Mouse (Mus musculus) neural tube, embryonic 14.5 days (tissue): ENCODE results near the gene Tff2. TPM values are rescaled to one million over a fixed set of nuclear protein-coding genes. Genes with fewer than 3 reads are reported as not detected.

ENCODE experiments used
- ATAC-seq: fragments of 200-750 bp; cut with Nextera tagmentation; 2 replicates; pipeline ENCODE4 v1.8.0; 2017; ENCODE audit warnings: low read depth, mild to moderate bottlenecking, moderate TSS enrichment, moderate library complexity
- H3K27ac ChIP-seq: fragments of 300-500 bp; sonication (generic); 2 replicates; pipeline ENCODE4 v1.5.1; 2014; ENCODE audit warnings: low read depth, mild to moderate bottlenecking, control low read depth, low read length, moderate library complexity, mixed read lengths
- H3K27me3 ChIP-seq: fragments of 300-500 bp; sonication (generic); 2 replicates; pipeline ENCODE4 v1.6.1; 2014; ENCODE audit warnings: low read length; ENCODE audit not compliant: control insufficient read depth, insufficient read depth
- H3K36me3 ChIP-seq: fragments of 300-500 bp; sonication (generic); 2 replicates; pipeline ENCODE4 v1.6.1; 2014; ENCODE audit warnings: low read length, mixed read lengths; ENCODE audit not compliant: control insufficient read depth, insufficient read depth
- H3K4me1 ChIP-seq: fragments of 300-500 bp; sonication (generic); 2 replicates; pipeline ENCODE4 v1.6.1; 2014; ENCODE audit warnings: low read length; ENCODE audit not compliant: control insufficient read depth, insufficient read depth
- H3K4me2 ChIP-seq: fragments of 300-500 bp; sonication (generic); 2 replicates; pipeline ENCODE4 v1.6.1; 2014; ENCODE audit warnings: mild to moderate bottlenecking, low read depth, low read length, control low read depth
- H3K4me3 ChIP-seq: fragments of 300-500 bp; sonication (generic); 2 replicates; pipeline ENCODE4 v1.5.1; 2014; ENCODE audit warnings: low read depth, low read length, control low read depth, mixed read lengths
- H3K9ac ChIP-seq: fragments of 300-500 bp; sonication (generic); replicated peaks from 2 replicates; pipeline ENCODE4 v1.6.1; 2014; ENCODE audit warnings: low read depth, mild to moderate bottlenecking, control low read depth, low read length, mixed read lengths
- H3K9me3 ChIP-seq: fragments of 300-500 bp; sonication (generic); 2 replicates; pipeline ENCODE4 v1.6.1; 2016; ENCODE audit warnings: low read length; ENCODE audit not compliant: control insufficient read depth
- WGBS: fragments of 180-500 bp; shearing (Covaris S2); extraction: QIAGEN DNeasy Blood & Tissue Kit; methylation state at CpG from one replicate; pipeline ENCODE4 v1.1.7; 2014; 5-methylcytosine and 5-hydroxymethylcytosine counted together
- polyA plus RNA-seq: library from polyadenylated mRNA; unstranded; fragments of >200 nt; fragmentation: Nextera tagmentation; extraction: Ambion mirVana; gene quantifications from 2 replicates; pipeline ENCODE4 v1.2.1, GENCODE M21; 2014

Tff2 gene
- polyA plus RNA-seq, 1 experiment from 2014 or later = not detected

DNA sequence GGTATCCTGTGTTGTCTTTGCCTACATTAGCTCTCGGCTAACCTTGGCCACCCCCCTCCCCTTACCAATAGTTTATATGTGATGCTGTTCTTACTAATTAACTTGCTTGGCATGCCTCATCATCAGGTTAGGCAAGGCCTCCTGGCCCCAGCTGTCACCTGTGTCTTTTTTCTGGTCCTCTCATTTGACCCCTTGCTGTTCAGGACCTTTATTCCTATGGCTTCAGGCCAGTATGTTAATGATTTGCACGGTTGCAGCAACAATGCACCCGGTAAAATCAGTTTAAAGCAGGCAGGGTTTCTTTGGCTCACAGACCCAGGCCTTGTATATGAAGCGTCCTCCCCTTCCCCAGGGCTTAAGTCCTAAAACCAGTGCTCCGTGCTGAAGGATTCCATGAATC is 8.4 kb upstream of the Tff2 start:
- no peak overlapping the region for H3K4me3 ChIP-seq
- ATAC-seq = no peak
- H3K27me3 ChIP-seq = no peaks in the 10 kb centered on the region
- H3K36me3 ChIP-seq = no peaks in the 10 kb centered on the region
- H3K9me3 ChIP-seq = no peaks in the 10 kb centered on the region
- WGBS = 36% methylated on average over 5 of the region's 5 CpGs
- no peak overlapping the region for H3K27ac ChIP-seq
- no peak overlapping the region for H3K9ac ChIP-seq
- H3K4me1 ChIP-seq = no peaks in the 10 kb centered on the region
- H3K4me2 ChIP-seq = no peak overlapping the region

DNA sequence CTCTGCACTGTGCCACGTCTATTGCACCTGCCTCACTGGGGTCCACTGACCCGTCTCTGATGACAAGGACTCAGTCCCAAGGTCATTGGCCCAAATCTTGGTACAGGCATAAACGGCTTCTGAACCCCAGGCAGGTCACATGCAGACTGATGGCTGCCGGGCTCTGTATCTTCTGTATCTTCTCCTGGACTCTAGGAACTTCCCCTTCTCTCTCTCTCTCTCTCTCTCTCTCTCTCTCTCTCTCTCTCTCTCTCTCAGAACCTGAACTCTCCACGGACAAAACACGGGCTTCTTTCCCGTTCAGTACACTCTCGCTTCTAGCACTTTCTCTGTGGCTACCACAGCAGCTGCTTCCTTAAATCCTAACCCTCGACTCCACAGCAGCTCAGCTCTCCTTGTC is 1.9 kb upstream of the Tff2 start:
- Histone ChIP-seq H3K9ac (no peak overlapping the region), H3K4me1 (no peaks in the 10 kb centered on the region), H3K36me3 (no peaks in the 10 kb centered on the region), H3K4me3 (no peak overlapping the region), H3K27ac (no peak overlapping the region), H3K4me2 (no peak overlapping the region), H3K27me3 (no peaks in the 10 kb centered on the region), H3K9me3 (no peaks in the 10 kb centered on the region)
- no peak for ATAC-seq
- 88% methylated on average over 9 of the region's 9 CpGs for WGBS

DNA sequence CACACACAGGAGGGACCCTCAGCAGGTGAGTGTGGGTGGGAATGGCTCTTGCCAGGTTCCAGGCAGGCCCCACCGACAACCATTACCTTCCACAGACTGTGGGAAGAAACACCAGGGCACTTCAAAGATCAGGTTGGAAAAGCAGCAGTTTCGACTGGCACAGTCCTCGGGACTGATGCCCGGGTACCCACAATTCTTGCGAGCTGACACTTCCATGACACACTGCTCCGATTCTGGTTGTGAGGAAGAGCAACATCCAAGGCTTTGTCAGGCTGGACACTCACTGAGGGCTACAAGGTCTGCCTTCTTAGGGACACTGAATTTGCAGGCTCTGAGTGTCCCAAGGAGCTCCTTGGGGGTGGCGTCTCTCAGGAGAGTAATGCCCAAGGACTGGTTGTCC is 2.0 kb downstream of the Tff2 start:
- no peak for ATAC-seq
- no peaks in the 10 kb centered on the region for H3K4me1 ChIP-seq
- no peak overlapping the region for H3K9ac ChIP-seq
- no peaks in the 10 kb centered on the region for H3K9me3 ChIP-seq
- H3K36me3 ChIP-seq = no peaks in the 10 kb centered on the region
- no peaks in the 10 kb centered on the region for H3K27me3 ChIP-seq
- WGBS = 93% methylated on average over 7 of the region's 7 CpGs
- H3K27ac ChIP-seq = no peak overlapping the region
- H3K4me3 ChIP-seq = no peak overlapping the region
- H3K4me2 ChIP-seq = no peak overlapping the region

DNA sequence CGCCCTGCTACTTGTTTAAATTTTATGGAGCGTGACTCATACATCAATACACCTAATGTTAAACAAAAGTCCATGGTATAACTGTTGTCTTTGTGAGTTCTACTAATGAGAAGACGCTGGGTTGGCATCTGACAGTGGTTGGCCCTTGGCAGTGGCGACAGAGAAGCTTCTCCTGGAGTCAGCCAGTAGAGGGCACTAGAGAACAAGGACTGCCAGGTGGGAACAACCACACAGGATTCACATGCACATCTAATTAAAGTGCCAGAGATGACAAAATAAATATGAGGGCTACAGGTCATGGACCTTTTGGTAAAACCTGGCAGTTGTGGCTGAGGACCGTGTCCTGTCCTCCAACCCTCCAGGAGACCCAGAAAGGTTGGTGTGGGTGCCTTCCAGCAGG is 5.7 kb downstream of the Tff2 start:
- Histone ChIP-seq H3K36me3 (no peaks in the 10 kb centered on the region), H3K27ac (no peak overlapping the region), H3K4me1 (no peaks in the 10 kb centered on the region), H3K27me3 (no peaks in the 10 kb centered on the region), H3K9me3 (no peaks in the 10 kb centered on the region), H3K4me3 (no peak overlapping the region), H3K4me2 (no peak overlapping the region), H3K9ac (no peak overlapping the region)
- no peak for ATAC-seq
- 17% methylated on average over 5 of the region's 5 CpGs for WGBS

DNA sequence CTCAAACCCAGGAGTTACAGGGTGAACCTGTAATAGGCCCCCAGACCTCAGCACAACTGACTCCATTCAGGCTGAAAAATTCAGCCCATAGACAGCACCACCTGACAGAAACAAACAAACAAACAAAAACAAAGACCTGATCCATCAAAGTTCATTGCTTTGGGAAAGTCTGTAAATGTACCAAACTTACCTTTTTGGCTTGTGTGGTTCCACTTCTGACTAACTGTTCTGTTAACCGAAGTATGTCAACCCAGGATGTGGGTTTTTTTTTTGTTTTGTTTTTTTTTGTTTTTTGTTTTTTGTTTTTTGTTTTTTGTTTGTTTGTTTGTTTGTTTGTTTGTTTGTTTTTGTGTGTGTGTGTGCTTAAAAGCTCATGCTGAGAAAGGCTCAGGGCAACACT is 7.3 kb downstream of the Tff2 start:
- H3K27ac ChIP-seq = no peak overlapping the region
- 92% methylated on average over 1 of the region's 1 CpGs for WGBS

DNA sequence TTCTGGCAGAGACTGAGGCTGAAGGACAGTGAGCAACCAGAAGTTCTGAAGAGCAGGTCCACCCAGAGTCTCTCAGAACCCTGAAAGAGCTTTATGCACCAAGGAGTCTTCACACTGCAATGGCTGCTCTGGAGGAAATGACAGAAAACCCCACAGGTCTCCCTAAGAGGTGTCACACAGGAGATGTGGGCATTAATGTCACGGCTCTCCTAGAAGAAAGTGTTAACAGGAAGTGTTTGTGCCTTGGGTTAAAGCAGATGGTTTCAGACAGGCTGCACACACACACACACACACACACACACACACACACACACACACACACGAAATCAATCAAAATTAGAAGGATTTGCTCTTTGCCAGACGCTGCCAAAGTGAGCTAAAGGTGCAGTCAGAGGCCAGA is 7.8 kb downstream of the Tff2 start:
- Histone ChIP-seq H3K9me3 (no peaks in the 10 kb centered on the region), H3K27ac (no peak overlapping the region), H3K36me3 (no peaks in the 10 kb centered on the region), H3K27me3 (no peaks in the 10 kb centered on the region), H3K4me1 (no peaks in the 10 kb centered on the region), H3K9ac (no peak overlapping the region), H3K4me2 (no peak overlapping the region), H3K4me3 (no peak overlapping the region)
- no peak for ATAC-seq
- WGBS = 55% methylated on average over 3 of the region's 3 CpGs

More for the DNA sequence above, 7.3 kb downstream of the Tff2 start:
- no peaks in the 10 kb centered on the region for H3K4me1 ChIP-seq
- H3K36me3 ChIP-seq = no peaks in the 10 kb centered on the region
- no peak overlapping the region for H3K9ac ChIP-seq
- no peaks in the 10 kb centered on the region for H3K27me3 ChIP-seq
- H3K4me3 ChIP-seq = no peak overlapping the region
- H3K9me3 ChIP-seq = no peaks in the 10 kb centered on the region
- no peak for ATAC-seq
- H3K4me2 ChIP-seq = no peak overlapping the region

DNA sequence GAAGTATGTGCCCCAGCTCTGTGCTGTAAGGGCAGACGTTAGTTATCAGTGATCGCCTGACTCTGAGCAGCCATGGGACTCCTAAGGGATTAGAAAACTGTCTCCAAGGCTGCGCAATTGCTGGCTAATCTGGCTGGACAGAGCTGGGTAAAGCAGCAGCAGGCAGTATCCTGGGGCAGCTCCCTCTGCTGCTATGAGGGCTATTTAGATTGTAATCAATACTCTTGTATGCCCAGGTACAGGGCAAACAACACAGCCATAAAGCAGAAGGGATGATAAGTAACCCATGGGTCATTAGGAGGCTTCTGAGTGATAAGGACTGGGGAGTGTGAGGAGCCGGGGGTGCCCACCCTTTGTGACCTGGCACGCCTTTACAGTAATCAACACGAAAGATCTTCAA is 9.2 kb downstream of the Tff2 start:
- 77% methylated on average over 6 of the region's 6 CpGs for WGBS
- H3K4me2 ChIP-seq = no peak overlapping the region
- no peaks in the 10 kb centered on the region for H3K4me1 ChIP-seq

DNA sequence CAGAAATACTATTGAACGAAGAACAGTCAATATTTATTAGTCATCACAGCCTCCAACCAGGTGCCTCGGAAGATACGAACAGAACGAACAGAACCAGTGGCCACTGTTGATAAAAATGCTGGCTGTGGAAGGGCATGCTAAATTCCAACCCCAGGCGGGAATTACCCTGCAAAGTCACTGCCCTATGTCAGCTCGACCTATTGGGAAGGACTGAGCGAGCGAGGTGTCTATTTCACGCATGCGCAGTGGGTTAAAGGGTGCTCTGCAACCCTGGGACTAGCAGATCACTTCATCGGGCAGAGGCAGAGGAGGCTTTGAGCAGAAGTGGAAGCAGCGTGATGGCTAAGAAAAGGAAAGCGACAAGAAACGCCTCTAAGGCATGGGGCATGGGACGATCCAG is 10.3 kb downstream of the Tff2 start:
- H3K9me3 ChIP-seq = no peaks in the 10 kb centered on the region
- WGBS = 82% methylated on average over 15 of the region's 15 CpGs
- no peaks in the 10 kb centered on the region for H3K4me1 ChIP-seq
- no peaks in the 10 kb centered on the region for H3K27me3 ChIP-seq
- no peak for ATAC-seq
- H3K4me3 ChIP-seq = no peak overlapping the region
- H3K36me3 ChIP-seq = no peaks in the 10 kb centered on the region
- H3K4me2 ChIP-seq = no peak overlapping the region
- H3K9ac ChIP-seq = no peak overlapping the region
- H3K27ac ChIP-seq = no peak overlapping the region

More for the DNA sequence above, 9.2 kb downstream of the Tff2 start:
- no peak for ATAC-seq
- no peak overlapping the region for H3K4me3 ChIP-seq
- H3K36me3 ChIP-seq = no peaks in the 10 kb centered on the region
- H3K9ac ChIP-seq = no peak overlapping the region
- H3K27ac ChIP-seq = no peak overlapping the region
- no peaks in the 10 kb centered on the region for H3K9me3 ChIP-seq
- H3K27me3 ChIP-seq = no peaks in the 10 kb centered on the region

DNA sequence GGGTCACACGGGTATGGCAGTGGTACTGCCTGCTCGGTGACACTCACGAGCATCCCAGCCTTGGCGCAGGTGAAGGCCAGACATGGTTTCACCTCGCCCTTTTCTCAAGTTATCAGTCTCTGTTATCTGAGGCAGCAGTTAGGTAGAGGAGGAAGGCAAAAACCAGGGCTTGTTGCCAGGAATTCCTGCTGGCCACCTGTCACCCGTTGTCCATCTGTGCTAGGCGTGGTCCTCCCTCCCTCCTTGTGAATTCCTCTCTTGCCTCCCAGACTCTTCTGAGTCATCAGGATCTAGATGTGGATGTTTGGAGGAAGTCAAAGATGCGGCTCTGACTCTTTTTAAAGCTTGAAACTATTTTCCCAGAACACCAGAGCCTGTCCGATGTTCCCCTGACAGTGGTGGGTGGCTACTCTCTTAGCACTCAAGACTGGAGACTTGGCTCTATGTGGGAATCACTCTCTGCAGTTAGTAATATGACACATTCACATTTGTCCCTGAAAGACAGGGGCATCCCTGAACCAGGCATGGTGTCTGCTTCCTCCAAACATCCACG is 12.7 kb downstream of the Tff2 start:
- no peaks in the 10 kb centered on the region for H3K27me3 ChIP-seq
- H3K4me3 ChIP-seq = no peak overlapping the region
- H3K9ac ChIP-seq = no peak overlapping the region
- no peak overlapping the region for H3K4me2 ChIP-seq
- H3K36me3 ChIP-seq = no peaks in the 10 kb centered on the region
- H3K9me3 ChIP-seq = no peaks in the 10 kb centered on the region
- WGBS = 87% methylated on average over 10 of the region's 10 CpGs
- no peaks in the 10 kb centered on the region for H3K4me1 ChIP-seq
- H3K27ac ChIP-seq = no peak overlapping the region
- no peak for ATAC-seq

DNA sequence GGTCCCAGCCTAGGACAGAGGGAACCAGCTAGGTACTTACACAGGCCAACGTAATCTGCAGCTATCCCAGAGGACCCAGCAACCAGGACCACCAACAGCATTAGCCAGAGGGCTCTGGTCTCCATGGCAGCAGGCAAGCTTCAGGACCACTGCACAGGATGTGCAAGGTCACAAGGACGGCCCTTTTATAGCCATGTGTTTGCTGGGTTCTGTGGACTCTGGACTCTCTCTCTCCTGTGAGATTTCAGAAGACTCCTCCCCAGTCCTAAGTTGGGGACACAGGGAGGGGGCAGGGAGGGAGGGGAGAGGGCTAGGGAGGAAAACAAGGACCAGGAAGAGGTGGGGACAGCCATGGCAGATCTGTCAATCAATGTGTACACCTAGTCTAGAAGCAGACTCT is 14.6 kb downstream of the Tff2 start, which contains the start of gene Tff3:
Tff3 (minus strand) TSS at position 195 of the 400 bp plus-strand sequence.
- no peak for ATAC-seq
- Histone ChIP-seq H3K4me3 (no peak within 1 kb of the TSS), H3K4me1 (no peaks in the 10 kb centered on the region), H3K27me3 (no peaks in the 10 kb centered on the region), H3K36me3 (no peaks in the 10 kb centered on the region), H3K9ac (no peak within 1 kb of the TSS), H3K27ac (no peak within 1 kb of the TSS), H3K9me3 (no peaks in the 10 kb centered on the region), H3K4me2 (no peak within 1 kb of the TSS)
- WGBS = 23% methylated on average over 2 of the region's 2 CpGs
